Mouse (Mus musculus): ENCODE data around the gene Ikzf1. TPM values are rescaled to one million over a fixed set of nuclear protein-coding genes. Genes with fewer than 3 reads are reported as not detected.

Ikzf1 gene
- total RNA-seq, 2 experiments from 2014 or later: 1.9 to 2.9 TPM

- no peak for DNase-seq (ENCODE audit: low spot score in 2 of 2)
Measured at GRCm38 (mm10) chr11:11805951-11806350, 121.1 kb downstream of the Ikzf1 start.

GRCm38 (mm10) chr11:11808035-11808819 lies 123.4 kb downstream of the Ikzf1 start:
- DNase-seq (ENCODE audit: low spot score in 2 of 2): no peak

GRCm38 (mm10) chr11:11808820-11809403 lies 124.1 kb downstream of the Ikzf1 start, which contains the start of gene Fignl1:
Gene Fignl1 (minus strand): TSS chr11:11808962.
- peak; percentile 95 to 97 for DNase-seq (ENCODE audit: low spot score in 2 of 2)

GRCm38 (mm10) chr11:11809404-11810175 lies 124.8 kb downstream of the Ikzf1 start:
- no peak for DNase-seq (ENCODE audit: low spot score in 2 of 2)

- DNase-seq (ENCODE audit: low spot score in 2 of 2): peak; percentile 76 to 80
Measured at GRCm38 (mm10) chr11:11811906-11812480, 127.2 kb downstream of the Ikzf1 start.

GRCm38 (mm10) chr11:11815737-11816136 lies 130.9 kb downstream of the Ikzf1 start:
- no peak for DNase-seq (ENCODE audit: low spot score in 2 of 2)

GRCm38 (mm10) chr11:11818797-11819196 lies 134.0 kb downstream of the Ikzf1 start:
- DNase-seq (ENCODE audit: low spot score in 2 of 2): no peak

- DNase-seq (ENCODE audit: low spot score in 2 of 2): no peak
Measured at GRCm38 (mm10) chr11:11819206-11819605, 134.4 kb downstream of the Ikzf1 start.

GRCm38 (mm10) chr11:11820251-11820650 lies 135.4 kb downstream of the Ikzf1 start:
- DNase-seq (ENCODE audit: low spot score in 2 of 2): peak; percentile 82

GRCm38 (mm10) chr11:11820737-11821136 lies 135.9 kb downstream of the Ikzf1 start:
- no peak for DNase-seq (ENCODE audit: low spot score in 2 of 2)

GRCm38 (mm10) chr11:11821387-11821975 lies 136.7 kb downstream of the Ikzf1 start:
- DNase-seq (ENCODE audit: low spot score in 2 of 2): peak in 1 of 2 experiments; percentile 24

Other genes starting within 250 kb of the Ikzf1 start
- gene Spata48, start 222.9 kb upstream of the Ikzf1 start, total RNA-seq (2021): 1 to 10 TPM in 1 of 2 experiments, under 1 TPM in 1; 0.84 to 1.8 TPM
- gene Zpbp, start 222.6 kb upstream of the Ikzf1 start, total RNA-seq (2021): 1 to 10 TPM; 1.1 to 1.3 TPM
- not detected for gene 4930512M02Rik, start 57.2 kb upstream of the Ikzf1 start, total RNA-seq (2021)
- under 1 TPM; 0.33 to 0.44 TPM for gene Fignl1, start 124.0 kb downstream of the Ikzf1 start, total RNA-seq (2021)
- 1 to 10 TPM; 3.9 to 4.2 TPM for gene Ddc, start 213.1 kb downstream of the Ikzf1 start, total RNA-seq (2021)